In genomic region chr11:106559773-106560172, GRCm38 (mm10) we compare ENCODE assay signal across 27 mouse cellular contexts. TPM values are rescaled to one million over a fixed set of nuclear protein-coding genes. Genes with fewer than 3 reads are reported as not detected.
DNase-seq lines count a peak whose midpoint lies in the region; TF ChIP-seq lines count a peak whose summit lies in the region.
"Had no signal": no experiment of that assay in that cellular context is flagged by ENCODE, and none has a peak within 500 bp of the region (broad histone marks: within the 10 kb centered on the region; RNA-seq: fewer than 3 reads in every experiment).

No protein-coding gene starts in this region.

- no peak for TF ChIP-seq CTCF in layer of hippocampus, adult 2 months (conservative IDR thresholded peaks at IDR 0.05)
- no peak for TF ChIP-seq CTCF in left cerebral cortex, adult 2 months (IDR thresholded peaks at IDR 0.05)

- no peak overlapping the region for H3K4me3 ChIP-seq in layer of hippocampus, adult 2 months
- H3K4me3 ChIP-seq in left cerebral cortex, adult 2 months = no peak overlapping the region
- H3K4me3 ChIP-seq: embryonic facial prominence, embryonic 12.5 days; gastrocnemius, adult 2 months; heart, adult 2 months; heart, embryonic 12.5 days; limb, embryonic 10.5 days; limb, embryonic 15.5 days; megakaryocyte, embryonic 14.5 days; midbrain, embryonic 12.5 days; neural tube, embryonic 13.5 days had no signal

- intact Hi-C loops in left cerebral cortex, adult 2 months (cut with DNase I) = no loop called here
- intact Hi-C loops in left cerebral cortex, postnatal 36 days (cut with DNase I) = loop anchor here (2.0 kb wide), 1 partner anchor 53 kb away; the partner anchor contains the start of gene Tex2

- DNase-seq in layer of hippocampus, adult 2 months (ENCODE audit: low spot score in 2 of 2) = peak in 1 of 2 experiments; percentile 32
- DNase-seq in layer of hippocampus, postnatal 14 days (ENCODE audit: low spot score in 2 of 2) = no peak
- DNase-seq in right cerebral cortex, adult 2 months (ENCODE audit: low spot score in 2 of 2) = peak; percentile 43 to 46
- DNase-seq in right cerebral cortex, postnatal 4 days = no peak
- peak in 1 of 2 experiments; percentile 28 for DNase-seq in left cerebral cortex, adult 2 months (ENCODE audit: extremely low spot score in 1 of 2, low spot score in 2 of 2)
- DNase-seq in left cerebral cortex, postnatal 36 days (ENCODE audit: low spot score in 2 of 2) = peak; percentile 34 to 36
- DNase-seq in gastrocnemius, adult 18-20 months (ENCODE audit: low spot score) = no peak
- DNase-seq in MN1 (ENCODE audit: low spot score) = no peak
- DNase-seq: adrenal gland, adult 8-10 months; B cell, adult 2 months; cerebellum, adult 11 months; cerebellum, adult 9-10 months; embryo, embryonic 11 days; gastrocnemius, postnatal 36 days; heart, adult 2 months; kidney, adult 11 months; kidney, postnatal 14 days; lung, postnatal 4 days had no signal

- peak overlapping the region; percentile 36; the same call in 1 of the 2 replicates for H3K27ac ChIP-seq in layer of hippocampus, adult 2 months
- H3K27ac ChIP-seq in left cerebral cortex, adult 2 months = peak overlapping the region; percentile 2; the same call in 1 of the 2 replicates
- H3K27ac ChIP-seq: embryonic facial prominence, embryonic 12.5 days; gastrocnemius, adult 2 months; heart, adult 2 months; hindbrain, embryonic 14.5 days; limb, embryonic 10.5 days; limb, embryonic 15.5 days; midbrain, embryonic 12.5 days; neural tube, embryonic 13.5 days had no signal

RNA-seq across cellular contexts. Expression of gene Tex2, which starts 53.5 kb away (rescaled TPM):
- 100 to 1,000 TPM; 144 TPM for total RNA-seq in layer of hippocampus, adult 2 months (2021)
- total RNA-seq in layer of hippocampus, postnatal 14 days (2021) = 100 to 1,000 TPM; 105 to 120 TPM
- total RNA-seq in left cerebral cortex, adult 2 months (2021) = 100 to 1,000 TPM; 114 to 118 TPM
- total RNA-seq in left cerebral cortex, postnatal 36 days (2021) = 100 to 1,000 TPM; 102 to 112 TPM
- 10 to 100 TPM; 64.8 to 69.4 TPM for total RNA-seq in gastrocnemius, adult 18-20 months (2021)

Comparison
In these comparisons a context has a peak if more than half of its experiments do, and no peak if none do; other contexts are left out.
1. DNase-seq: peak in right cerebral cortex, adult 2 months (2 of 2) and left cerebral cortex, postnatal 36 days (2 of 2); none in layer of hippocampus, postnatal 14 days (0 of 2), right cerebral cortex, postnatal 4 days (single experiment), gastrocnemius, adult 18-20 months (single experiment) and MN1 (single experiment).